Mouse (Mus musculus) CD4-positive, CD25-positive, alpha-beta regulatory T cell, adult 4 months (primary cell): ENCODE measurements around the gene Cnksr3. TPM values are rescaled to one million over a fixed set of nuclear protein-coding genes. Genes with fewer than 3 reads are reported as not detected.

Experiments used
- ATAC-seq: one replicate; pipeline ENCODE4 v1.8.0; 2017
- polyA plus RNA-seq, 2 experiments: library from polyadenylated mRNA; unstranded; fragments of 100-300 nt; shearing (Covaris generic); gene quantifications; one replicate each; pipeline ENCODE4 v1.2.1; 2017

Gene Cnksr3
- polyA plus RNA-seq, result 1 to 10 TPM; 3.3 to 5.1 TPM

- ATAC-seq, result peak; percentile 77
Measured at GRCm38 (mm10) chr10:7211696-7212482, at the start of gene Cnksr3. Gene Cnksr3 (minus strand): TSS chr10:7212237.

DNA sequence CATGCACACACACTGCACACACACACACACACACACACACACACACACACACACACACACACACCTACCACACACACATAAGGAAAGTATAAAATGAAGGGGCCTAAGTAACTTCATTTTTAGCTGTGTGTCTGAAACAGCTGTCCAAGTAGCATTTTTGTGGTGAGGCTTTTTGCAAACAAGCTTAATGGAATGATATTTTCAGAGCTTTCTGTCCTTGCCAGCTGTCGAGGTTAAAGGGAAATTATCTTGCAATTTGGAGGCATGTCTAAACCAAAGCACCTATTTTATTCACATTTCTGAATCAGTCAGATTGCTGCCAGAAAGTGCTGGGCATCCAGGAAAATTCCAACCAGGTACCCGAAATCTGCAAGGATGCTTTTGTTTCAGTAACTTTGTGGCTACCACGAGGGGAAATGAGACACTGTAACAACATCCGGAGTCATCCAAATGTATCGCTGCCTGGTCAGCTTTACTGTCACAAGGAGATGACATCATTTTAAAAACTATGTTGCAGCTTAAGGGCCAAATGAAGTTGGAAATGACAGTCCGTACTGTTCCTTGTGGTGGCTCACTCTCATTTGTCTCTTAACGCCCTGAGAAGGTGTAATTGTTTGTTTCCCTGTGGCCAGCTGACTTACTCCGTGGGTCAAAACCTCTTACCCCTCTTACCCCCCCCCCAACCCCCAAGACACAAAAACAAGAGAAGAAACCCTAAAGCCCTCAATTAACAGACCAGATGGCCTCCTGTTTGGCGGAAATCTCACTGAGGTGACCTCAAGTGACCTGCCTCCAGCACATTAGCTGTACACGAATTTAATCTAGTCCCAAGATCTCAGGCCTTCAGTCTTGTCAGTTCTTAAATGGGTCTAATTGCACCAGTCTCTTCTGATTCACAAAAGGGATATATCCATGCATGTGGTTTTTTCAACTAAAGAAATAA lies 48.4 kb upstream of the Cnksr3 start:
- no peak for ATAC-seq

DNA sequence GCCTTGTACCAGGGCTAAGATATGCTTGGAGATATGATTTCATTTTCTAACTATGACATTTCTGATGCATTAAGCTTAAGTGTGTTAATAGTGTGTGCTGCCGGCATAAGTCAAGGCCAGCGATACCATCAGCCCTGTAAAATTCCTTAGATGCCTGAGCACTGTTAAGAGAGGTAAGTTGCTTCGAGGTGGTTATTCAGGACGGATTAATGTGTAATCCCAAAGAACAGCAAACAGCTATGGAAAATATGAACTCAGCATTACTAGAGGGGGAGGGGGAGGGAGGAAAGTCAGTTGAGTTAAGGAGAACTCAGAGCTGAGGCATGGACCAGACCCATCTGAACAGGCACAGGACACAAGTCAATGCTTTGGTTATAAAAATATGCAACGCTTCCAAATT lies 46.6 kb upstream of the Cnksr3 start:
- ATAC-seq, result no peak

DNA sequence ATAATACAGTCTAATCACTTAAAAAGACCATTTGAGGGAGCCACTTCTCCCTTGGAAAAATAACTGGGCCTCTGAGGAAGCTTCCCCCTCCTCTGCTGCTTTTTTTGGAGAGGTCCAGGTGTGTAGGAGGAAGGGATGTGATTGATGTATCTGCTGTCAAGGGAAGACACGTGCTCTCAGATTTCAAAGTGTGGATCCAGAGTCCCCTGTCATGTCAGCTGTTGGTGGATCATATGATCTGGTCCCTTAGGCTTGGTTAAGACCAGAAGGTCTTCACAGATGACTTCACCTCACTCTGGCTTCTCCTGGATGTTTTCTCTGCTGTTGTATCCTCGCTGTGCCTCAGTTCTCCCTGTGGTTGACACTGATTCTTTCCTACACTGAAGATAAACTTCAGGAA lies 38.4 kb upstream of the Cnksr3 start:
- ATAC-seq, result no peak

- ATAC-seq, result no peak
Measured at GRCm38 (mm10) chr10:7234601-7235000, 22.6 kb upstream of the Cnksr3 start.

DNA sequence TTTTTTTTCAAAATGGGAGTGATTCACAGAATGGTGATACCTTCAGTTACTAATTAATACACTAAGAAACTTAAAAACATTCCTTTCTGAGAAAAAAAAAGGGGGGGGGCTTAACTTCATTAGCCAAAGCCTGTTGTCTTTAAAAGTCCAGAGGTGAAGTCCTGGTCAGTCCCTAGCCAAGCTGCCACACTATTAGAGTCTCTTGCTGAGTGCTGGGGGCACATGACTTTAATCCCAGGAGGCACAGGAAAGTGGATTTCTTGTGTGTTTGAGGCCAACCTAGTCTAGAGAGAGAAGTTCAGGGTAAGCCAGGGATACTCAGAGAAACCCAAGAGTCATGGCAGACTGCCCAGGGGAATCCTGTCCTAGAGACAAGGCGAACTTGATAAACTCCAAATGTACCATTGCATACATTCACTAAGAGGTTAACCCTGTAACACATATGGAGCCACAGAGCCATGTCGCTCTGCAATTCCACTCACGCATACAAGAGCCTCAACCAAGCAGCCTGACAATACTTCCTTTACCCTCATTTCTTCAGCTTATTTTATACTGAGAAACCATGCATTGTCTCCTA lies 5.6 kb upstream of the Cnksr3 start:
- no peak for ATAC-seq

DNA sequence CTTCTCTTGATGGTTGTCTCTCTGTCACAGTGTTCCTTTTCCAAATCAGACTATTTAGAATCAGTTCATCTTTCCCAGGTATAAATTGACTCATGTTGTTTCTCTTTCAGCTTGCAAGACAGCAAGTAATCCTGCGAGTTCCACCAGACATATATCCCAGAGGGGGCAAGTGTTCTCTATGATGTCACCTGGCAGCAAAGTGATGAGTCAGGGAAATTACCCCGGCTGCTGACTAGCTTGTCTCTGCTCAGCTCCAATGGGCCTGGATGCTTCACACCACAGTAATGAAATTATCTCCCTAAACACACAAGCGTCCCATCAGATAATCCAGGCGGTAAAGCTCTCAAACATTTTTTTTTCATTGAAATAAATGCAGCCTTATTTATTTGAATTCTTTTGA lies 2.7 kb upstream of the Cnksr3 start:
- ATAC-seq, result no peak

DNA sequence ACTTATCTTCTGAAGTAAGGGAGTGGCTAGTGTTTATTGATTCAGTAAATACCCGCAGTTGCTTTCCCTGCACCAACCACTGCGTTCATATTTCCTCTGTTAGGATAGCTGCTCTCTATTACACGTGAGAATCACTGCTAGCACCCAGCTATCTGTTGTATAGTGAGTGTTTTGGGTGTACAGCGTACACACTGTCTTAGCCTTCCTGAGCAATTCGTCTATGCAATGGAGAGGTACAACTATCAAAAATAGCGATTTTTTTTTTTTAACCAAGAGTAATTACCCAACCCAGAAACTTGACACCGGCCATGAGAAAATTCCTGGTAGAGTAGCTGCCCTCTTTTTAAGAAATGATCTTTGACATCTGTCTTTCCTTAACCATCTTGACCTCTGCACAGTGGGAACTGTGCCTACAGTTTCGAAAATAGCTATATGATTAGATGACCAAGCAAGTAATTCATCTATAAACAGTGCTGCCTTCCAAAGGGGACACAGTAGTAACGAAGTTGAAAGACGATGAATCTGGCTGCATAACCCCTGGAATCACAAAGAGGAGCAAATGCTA lies 1.1 kb upstream of the Cnksr3 start:
- ATAC-seq, result no peak

GRCm38 (mm10) chr10:7212537-7212936 lies 500 bp upstream of the Cnksr3 start:
- ATAC-seq, result peak; percentile 74

DNA sequence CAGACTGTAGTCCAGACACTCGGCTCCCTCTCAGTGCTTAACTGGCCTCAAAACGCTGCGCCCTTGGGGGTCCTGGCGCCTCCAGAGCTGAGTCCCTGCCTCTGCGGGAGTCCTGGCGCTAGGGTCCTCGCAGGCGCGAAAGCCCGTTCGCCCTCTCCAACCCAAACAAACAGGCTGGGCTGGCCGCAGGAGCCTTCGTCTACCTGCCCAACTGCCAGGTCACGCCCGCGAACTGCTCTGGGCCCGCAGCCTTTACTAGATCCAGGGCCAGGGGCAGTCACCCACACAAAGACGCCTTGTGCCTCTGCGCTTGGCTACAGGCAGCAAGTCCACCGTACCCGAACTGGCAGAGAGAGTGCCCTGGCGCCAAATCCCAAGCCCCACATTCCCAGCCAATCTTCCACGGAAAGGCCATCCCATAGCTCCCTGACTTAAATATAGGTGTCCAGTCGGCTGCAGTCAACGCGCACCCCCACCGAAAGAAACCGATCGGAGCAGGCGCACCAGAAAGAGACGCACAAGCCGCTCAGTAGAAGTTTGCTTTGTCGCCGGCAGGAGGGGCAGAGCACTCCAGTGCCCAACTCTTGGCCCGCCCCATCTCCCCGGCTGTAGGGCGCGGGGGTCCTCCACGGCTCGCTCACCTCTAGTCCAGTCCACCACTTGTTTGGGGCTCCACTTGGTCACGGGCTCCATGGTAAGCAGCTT lies 894 bp downstream of the Cnksr3 start:
- ATAC-seq, result peak; percentile 68

GRCm38 (mm10) chr10:7209691-7210455 lies 2.2 kb downstream of the Cnksr3 start:
- no peak for ATAC-seq

DNA sequence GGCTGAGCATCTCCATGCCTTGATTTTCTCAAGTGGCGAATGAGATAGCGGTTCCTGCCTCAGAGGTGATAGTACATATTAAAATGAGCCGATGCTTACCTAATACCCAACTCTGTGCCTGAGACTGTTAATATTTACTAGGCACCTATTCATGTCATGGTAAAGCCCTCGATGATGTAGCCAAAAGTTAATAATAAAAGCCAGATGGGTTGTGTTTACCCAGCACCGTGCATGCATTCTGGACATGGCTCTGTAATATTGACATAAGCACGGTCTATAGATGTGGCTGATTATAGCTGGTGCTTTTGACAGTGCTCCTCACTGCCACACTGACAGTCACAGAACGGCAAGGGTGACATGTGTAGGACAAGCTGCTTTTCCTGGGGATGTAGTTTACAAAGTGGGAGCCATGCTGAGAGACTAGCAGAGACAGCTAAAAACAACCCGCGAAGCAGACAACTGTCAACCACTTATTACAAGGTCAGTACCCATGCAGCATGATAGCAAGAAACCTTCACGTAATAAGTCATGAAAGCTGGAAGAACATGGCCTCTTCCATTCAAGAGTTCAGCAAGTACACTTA lies 3.1 kb downstream of the Cnksr3 start:
- no peak for ATAC-seq

GRCm38 (mm10) chr10:7207301-7207700 lies 4.7 kb downstream of the Cnksr3 start:
- ATAC-seq, result no peak

GRCm38 (mm10) chr10:7206571-7206970 lies 5.5 kb downstream of the Cnksr3 start:
- no peak for ATAC-seq

DNA sequence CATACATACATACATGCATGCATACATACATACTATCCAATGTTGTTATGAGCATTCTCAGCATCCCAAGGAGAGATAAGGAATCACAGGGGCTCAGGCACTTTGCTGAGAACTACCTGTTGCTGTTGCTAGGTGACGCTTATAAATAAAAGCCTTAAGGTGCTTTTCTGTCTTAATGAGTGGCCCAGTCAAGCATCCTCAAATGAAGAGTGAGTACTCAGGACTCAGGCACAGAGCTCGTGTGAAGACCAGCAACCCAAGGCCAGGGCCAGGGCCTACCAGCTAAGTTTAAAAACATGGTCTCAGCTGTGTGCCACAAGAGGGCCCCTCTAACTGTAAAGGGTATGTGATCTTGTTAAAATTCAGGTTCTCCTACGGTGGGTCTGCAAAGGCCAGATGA lies 6.5 kb downstream of the Cnksr3 start:
- no peak for ATAC-seq

DNA sequence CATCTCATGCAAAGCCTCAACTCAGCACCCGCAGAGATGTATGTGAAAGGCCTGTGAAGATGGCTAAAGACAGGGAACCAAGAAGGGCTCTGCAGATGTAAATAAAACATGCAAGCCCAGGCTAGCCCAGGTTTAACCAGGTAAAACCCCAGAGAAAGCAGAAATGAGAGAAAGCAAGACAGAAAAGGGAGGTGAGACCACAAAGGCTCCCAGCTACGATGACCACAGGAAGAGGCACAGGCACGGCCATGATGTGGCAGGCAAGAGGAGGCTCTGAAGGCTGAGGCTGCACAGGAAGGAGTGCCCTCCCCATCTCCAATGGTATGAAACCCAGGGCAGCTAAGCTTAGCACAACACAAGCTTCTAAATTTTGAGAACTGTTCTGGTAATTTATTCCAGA lies 7.1 kb downstream of the Cnksr3 start:
- no peak for ATAC-seq

- no peak for ATAC-seq
Measured at GRCm38 (mm10) chr10:7202576-7202975, 9.5 kb downstream of the Cnksr3 start.

GRCm38 (mm10) chr10:7200665-7201064 lies 11.4 kb downstream of the Cnksr3 start:
- no peak for ATAC-seq

DNA sequence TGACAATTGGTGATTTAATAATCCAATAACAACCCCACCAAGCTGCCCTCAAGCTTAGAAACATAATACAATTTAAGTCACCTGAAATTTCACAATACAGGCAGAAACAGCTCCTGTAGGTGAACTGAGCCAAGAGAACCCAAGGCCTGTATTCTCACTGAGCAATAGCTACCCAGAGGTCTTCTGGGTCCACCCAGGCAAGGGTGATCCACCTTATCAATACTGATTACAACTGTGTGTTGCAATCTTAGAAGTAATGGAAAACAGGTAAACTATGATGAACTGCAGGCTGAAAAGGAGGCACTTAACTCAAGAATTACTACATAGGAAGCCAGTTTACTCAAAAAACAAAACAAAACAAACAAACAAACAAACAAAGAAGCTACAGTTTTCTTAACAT lies 13.8 kb downstream of the Cnksr3 start:
- ATAC-seq, result no peak

DNA sequence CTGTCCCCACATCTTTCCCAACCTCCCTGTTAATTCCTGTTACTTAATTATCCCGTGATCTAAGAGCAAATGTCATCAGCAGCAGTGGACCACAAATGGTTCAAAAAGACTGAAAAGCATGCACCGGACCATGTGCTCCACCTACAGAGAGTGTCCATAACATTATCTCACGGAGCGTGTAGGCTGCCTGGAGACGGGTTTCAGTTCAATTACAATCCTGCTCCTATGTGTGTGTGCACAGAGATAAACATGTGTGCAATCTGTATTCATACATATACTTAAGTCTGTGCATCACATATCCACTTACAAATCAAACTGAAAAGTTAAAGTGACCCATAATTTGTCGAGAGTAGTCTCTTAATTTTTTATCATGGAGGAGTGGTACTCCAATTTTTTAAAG lies 14.3 kb downstream of the Cnksr3 start:
- ATAC-seq, result no peak
